Comparison of ENCODE assay signal across 16 mouse cellular contexts in genomic region chr7:123035314-123035713, GRCm38 (mm10).
DNase-seq lines count a peak whose midpoint lies in the region; TF ChIP-seq lines count a peak whose summit lies in the region.
"Had no signal": no experiment of that assay in that cellular context is flagged by ENCODE, and none has a peak within 500 bp of the region (broad histone marks: within the 10 kb centered on the region; RNA-seq: fewer than 3 reads in every experiment).

No protein-coding gene starts in this region.

- H3K27ac ChIP-seq in left cerebral cortex, adult 2 months, result no peak overlapping the region
- H3K27ac ChIP-seq: embryonic facial prominence, embryonic 12.5 days; forebrain, embryonic 15.5 days; heart, embryonic 13.5 days; hindbrain, embryonic 12.5 days had no signal

- TF ChIP-seq CTCF in left cerebral cortex, adult 2 months (IDR thresholded peaks at IDR 0.05), result no peak

- H3K4me3 ChIP-seq in left cerebral cortex, adult 2 months, result no peak overlapping the region
- H3K4me3 ChIP-seq: embryonic facial prominence, embryonic 12.5 days; forebrain, embryonic 15.5 days; heart, embryonic 13.5 days; hindbrain, embryonic 12.5 days had no signal

- peak; percentile 27 to 45 for DNase-seq in left cerebral cortex, adult 2 months (ENCODE audit: extremely low spot score in 1 of 2, low spot score in 2 of 2)
- DNase-seq in left cerebral cortex, postnatal 10 days (ENCODE audit: extremely low spot score in 1 of 2, low spot score in 2 of 2), result no peak
- peak; percentile 47 to 69 for DNase-seq in frontal cortex, adult 2 months (ENCODE audit: extremely low spot score in 1 of 2, low spot score in 1 of 2)
- DNase-seq in right cerebral cortex, adult 2 months (ENCODE audit: low spot score in 2 of 2), result peak; percentile 56 to 60
- DNase-seq in adrenal gland, postnatal 4 days (ENCODE audit: low spot score in 2 of 2), result no peak
- DNase-seq in retina, embryonic 14.5 days (ENCODE audit: low spot score), result no peak
- DNase-seq: adrenal gland, postnatal 14 days; cerebellum, adult 8-10 months; cerebellum, postnatal 25 days; gastrocnemius, postnatal 36 days; heart, adult 11 months; heart, postnatal 4 days had no signal

- intact Hi-C loops in left cerebral cortex, adult 2 months (cut with DNase I), result loop anchor here (2.0 kb wide), 1 partner anchor 31 kb away; no protein-coding TSS in a partner anchor
- intact Hi-C loops in left cerebral cortex, postnatal 10 days (cut with DNase I), result no loop called here

Comparison
In these comparisons a context has a peak if more than half of its experiments do, and no peak if none do; other contexts are left out.
1. DNase-seq: peak in left cerebral cortex, adult 2 months (2 of 2), frontal cortex, adult 2 months (2 of 2) and right cerebral cortex, adult 2 months (2 of 2); none in left cerebral cortex, postnatal 10 days (0 of 2), adrenal gland, postnatal 4 days (0 of 2) and retina, embryonic 14.5 days (single experiment).